Mouse (Mus musculus) layer of hippocampus, adult 9-11 months (tissue): ENCODE results near the gene Olfr318.
"Not testable (repeated sequence)": the region's sequence is repeated elsewhere in the genome, so short reads cannot be mapped to it uniquely, and the experiment has no call there.

Experiments used
- DNase-seq: peaks from one replicate; pipeline ENCODE4 v3.0.0; 2022

The Olfr318 gene

DNA sequence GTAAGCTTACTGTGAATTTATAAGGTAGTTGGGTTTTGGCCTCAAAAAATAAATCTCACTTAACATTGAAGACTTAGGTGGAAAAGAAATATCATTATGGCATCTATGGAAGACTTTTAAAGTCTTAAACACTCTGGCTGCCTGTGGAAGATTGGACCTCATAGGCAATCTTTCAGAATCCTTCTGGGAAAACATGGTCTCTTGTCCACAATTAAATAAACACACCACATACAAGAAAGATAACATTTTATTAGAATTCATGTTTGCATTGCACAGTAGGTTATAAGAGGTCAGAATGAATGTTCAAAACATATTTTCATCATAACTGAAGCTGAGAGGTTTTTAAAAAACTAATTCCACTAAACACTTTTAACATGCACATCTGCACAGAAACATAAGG lies at the start of gene Olfr318:
TSS of gene Olfr318 (minus strand) at position 101 of the 400 bp plus-strand sequence.
- no peak for DNase-seq

GRCm38 (mm10) chr11:58772888-58773287 lies 49.1 kb upstream of the Olfr318 start, which contains the start of gene Olfr315:
Gene Olfr315, plus strand, starts transcription at chr11:58773188.
- DNase-seq, result no peak

GRCm38 (mm10) chr11:58752434-58752833 lies 28.6 kb upstream of the Olfr318 start, which contains the start of gene Olfr316:
Gene Olfr316, plus strand, starts transcription at chr11:58752734.
- DNase-seq, result no peak

GRCm38 (mm10) chr11:58751096-58751495 lies 27.3 kb upstream of the Olfr318 start:
- DNase-seq, result peak; percentile 70

GRCm38 (mm10) chr11:58738792-58739262 lies 15.0 kb upstream of the Olfr318 start, which contains the start of gene Olfr317:
Gene Olfr317, minus strand, starts transcription at chr11:58739212.
- DNase-seq, result no peak

GRCm38 (mm10) chr11:58733372-58733771 lies 9.6 kb upstream of the Olfr318 start:
- DNase-seq, result peak; percentile 67

DNA sequence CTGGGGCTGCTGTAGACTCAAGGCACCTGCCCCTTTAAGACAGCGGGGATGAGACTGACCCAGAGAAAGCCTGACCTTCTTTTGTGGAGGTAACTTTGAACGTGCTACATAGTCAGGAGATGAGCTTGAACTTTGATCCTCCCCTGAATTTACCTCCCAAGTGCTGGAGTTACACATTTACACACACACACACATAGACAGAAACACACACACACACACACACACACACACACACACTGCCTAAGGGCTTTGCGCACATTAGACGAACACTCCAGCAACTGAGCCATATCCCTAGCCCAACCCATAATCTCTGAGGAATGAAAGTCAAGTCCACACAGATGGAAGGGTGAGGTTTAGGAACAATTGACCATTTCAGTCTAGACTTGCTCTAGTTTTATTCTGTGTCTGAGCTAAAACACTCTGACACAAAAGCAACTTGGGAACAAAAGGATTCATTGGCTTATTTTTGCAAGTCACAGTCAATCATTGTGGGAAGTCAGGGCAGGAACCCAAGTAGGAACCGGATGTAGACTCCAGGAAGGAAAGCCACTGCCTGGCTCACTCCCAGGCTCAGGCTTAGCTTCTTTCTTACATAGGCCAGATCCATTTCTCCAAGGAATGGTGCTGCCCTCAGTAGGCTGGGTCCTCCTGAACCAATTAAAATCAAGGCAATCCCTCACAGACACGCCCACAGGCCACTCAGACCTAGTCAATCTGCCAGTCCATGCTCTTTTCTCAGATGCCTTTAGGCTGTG lies 4.3 kb upstream of the Olfr318 start:
- DNase-seq, result not testable (repeated sequence)

- DNase-seq, result no peak
Observed at GRCm38 (mm10) chr11:58719701-58720100, 4.1 kb downstream of the Olfr318 start.

DNA sequence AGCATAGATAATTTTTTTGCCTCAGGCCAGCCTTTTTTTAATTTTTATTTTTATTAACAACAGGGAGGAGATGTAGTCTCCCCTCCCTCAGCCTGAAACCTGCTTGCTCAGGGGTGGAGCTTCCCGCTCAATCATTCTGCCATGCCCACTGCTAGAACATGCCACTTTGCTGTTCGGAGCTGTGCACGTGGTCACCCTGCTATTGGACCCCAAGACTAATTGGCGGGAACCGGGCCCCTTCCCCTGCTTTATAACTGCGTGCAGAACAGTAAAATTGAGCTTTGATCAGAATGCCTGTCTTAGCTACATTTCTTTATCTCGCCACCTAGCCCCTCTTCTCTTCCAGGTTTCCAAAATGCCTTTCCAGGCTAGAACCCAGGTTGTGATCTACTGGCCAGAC lies 6.1 kb downstream of the Olfr318 start:
- not testable (repeated sequence) for DNase-seq

DNA sequence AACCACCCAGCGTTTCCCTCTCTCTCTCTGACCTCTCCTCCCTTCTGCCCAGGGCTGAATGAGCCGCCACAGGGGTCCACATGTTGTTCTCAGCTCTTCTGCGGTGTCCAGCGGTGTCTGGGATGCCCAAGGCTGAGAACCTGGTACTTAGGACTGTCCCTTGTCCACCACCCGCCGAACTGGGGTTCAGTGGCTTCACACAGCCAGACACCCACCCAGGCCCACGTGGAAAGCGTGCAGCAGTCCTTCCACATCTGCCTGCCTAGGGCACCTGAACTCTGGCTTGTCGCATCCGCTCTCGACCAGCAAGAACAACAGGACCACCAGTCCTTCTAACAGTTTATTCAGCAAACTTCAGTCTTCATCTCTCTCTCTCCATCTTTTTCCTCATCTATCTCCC lies 14.7 kb downstream of the Olfr318 start:
- no peak for DNase-seq

- DNase-seq, result no peak
Observed at GRCm38 (mm10) chr11:58698862-58699261, 25.0 kb downstream of the Olfr318 start, which contains the start of gene Olfr319. Gene Olfr319, plus strand, starts transcription at chr11:58699162.

- no peak for DNase-seq
Observed at GRCm38 (mm10) chr11:58680799-58681198, 43.0 kb downstream of the Olfr318 start, which contains the start of gene Olfr320. Gene Olfr320, plus strand, starts transcription at chr11:58681099.

- DNase-seq, result no peak
Observed at GRCm38 (mm10) chr11:58671825-58672224, 52.0 kb downstream of the Olfr318 start.

GRCm38 (mm10) chr11:58669252-58669651 lies 54.6 kb downstream of the Olfr318 start:
- no peak for DNase-seq
